Mouse (Mus musculus): ENCODE measurements around the gene Hist1h2af. TPM values are rescaled to one million over a fixed set of nuclear protein-coding genes. Genes with fewer than 3 reads are reported as not detected.
A peak's percentile ranks its signal among the peaks of the same experiment; 100 is the strongest.

The Hist1h2af gene
- polyA plus RNA-seq, 1 experiment from 2014 or later: 0.82 TPM

DNA sequence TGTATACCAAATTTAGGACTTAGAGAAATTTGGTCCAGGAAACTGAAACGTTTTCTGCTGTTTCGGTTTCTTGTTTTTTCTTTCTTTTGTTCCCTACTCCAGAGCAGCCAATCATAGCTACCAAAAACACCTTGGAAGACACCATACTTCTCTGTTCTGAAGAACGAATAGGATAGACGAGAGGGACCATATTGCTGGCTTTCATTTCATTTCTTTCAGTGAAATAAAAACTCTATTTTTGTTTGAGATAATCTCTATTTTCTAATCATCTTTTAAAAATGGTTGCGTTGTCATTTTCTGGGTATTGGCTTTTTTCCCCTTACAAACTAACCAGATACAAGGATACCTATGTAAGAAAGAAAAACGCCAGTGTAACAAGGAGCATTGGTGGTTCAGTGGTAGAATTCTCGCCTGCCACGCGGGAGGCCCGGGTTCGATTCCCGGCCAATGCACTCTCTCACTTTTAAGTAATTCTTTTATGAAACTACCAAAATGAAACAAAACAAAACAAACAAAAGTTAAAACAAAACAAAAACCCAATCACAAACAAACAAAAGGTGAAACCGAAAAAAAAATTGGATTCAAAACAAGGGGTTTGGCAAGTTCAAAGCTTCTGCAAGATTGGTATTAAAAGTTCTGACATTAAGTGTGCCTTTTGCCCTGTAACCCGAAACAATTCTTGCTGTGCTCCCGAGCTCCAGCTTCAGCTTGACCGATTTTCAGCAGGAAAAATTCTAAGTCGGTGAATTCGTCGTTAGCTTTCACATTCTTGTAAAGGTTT, 16.7 kb upstream of the Hist1h2af start:
- peak overlapping the region; percentile 56 for H3K4me3 ChIP-seq
- peaks cover 17% of the 10 kb centered on the region for H3K4me1 ChIP-seq (replicated peaks)
- ATAC-seq (ENCODE audit: low FRiP score, low read depth): peak; percentile 57; the same call in 1 of the 2 replicates
- H3K27ac ChIP-seq (replicated peaks): peak overlapping the region; percentile 58; the same call in 1 of the 2 replicates
- H3K27me3 ChIP-seq: no peaks in the 10 kb centered on the region
- peak overlapping the region; percentile 91 for H3K4me2 ChIP-seq
- no peaks in the 10 kb centered on the region for H3K9me3 ChIP-seq
- H3K36me3 ChIP-seq: no peaks in the 10 kb centered on the region
- WGBS: under 1% methylated on average over 19 of the region's 19 CpGs
- H3K9ac ChIP-seq: peak overlapping the region; percentile 29; the same call in 1 of the 2 replicates

- Histone ChIP-seq H3K36me3 (no peaks in the 10 kb centered on the region), H3K9ac (peak overlapping the region; percentile 29; the same call in 1 of the 2 replicates), H3K27me3 (no peaks in the 10 kb centered on the region), H3K9me3 (no peaks in the 10 kb centered on the region), H3K4me3 (peak overlapping the region; percentile 56), H3K27ac (replicated peaks) (peak overlapping the region; percentile 62), H3K4me2 (peak overlapping the region; percentile 91), H3K4me1 (replicated peaks) (peaks cover 17% of the 10 kb centered on the region)
- WGBS: under 1% methylated on average over 27 of the region's 27 CpGs
- peak; percentile 85 for ATAC-seq (ENCODE audit: low FRiP score, low read depth)
Measured at GRCm38 (mm10) chr13:23517603-23518294, 16.0 kb upstream of the Hist1h2af start.

DNA sequence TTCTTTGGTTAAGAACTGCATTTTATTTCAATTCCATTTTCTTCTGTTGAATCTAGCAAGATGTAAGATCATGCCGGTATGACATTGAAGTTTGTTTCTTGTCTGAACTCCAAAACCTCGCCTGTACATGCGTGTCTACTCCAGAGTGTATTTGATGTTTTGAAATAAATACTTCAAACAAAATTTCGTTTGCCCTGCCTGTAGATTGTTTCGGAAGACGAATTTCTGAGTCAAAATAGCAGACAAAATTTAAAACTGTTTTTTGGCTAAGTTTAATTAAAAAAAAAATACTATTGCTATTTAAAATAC, 15.5 kb upstream of the Hist1h2af start:
- H3K27ac ChIP-seq (replicated peaks): no peak overlapping the region
- H3K9me3 ChIP-seq: no peaks in the 10 kb centered on the region
- 1% methylated on average over 6 of the region's 6 CpGs for WGBS
- peak overlapping the region; percentile 56 for H3K4me3 ChIP-seq
- no peaks in the 10 kb centered on the region for H3K27me3 ChIP-seq
- no peaks in the 10 kb centered on the region for H3K36me3 ChIP-seq
- H3K9ac ChIP-seq: 0 out of 2 replicates have a peak overlapping the region, but pooled peaks have one; percentile 19
- H3K4me1 ChIP-seq (replicated peaks): peaks cover 17% of the 10 kb centered on the region
- peak overlapping the region; percentile 91 for H3K4me2 ChIP-seq
- no peak for ATAC-seq (ENCODE audit: low FRiP score, low read depth)

GRCm38 (mm10) chr13:23518885-23519284, 14.8 kb upstream of the Hist1h2af start:
- under 1% methylated on average over 6 of the region's 6 CpGs for WGBS
- Histone ChIP-seq H3K4me1 (replicated peaks) (peaks cover 17% of the 10 kb centered on the region), H3K27ac (replicated peaks) (0 out of 2 replicates have a peak overlapping the region, but pooled peaks have one; percentile 10), H3K9me3 (no peaks in the 10 kb centered on the region), H3K4me3 (peak overlapping the region; percentile 37), H3K27me3 (no peaks in the 10 kb centered on the region), H3K4me2 (peak overlapping the region; percentile 91), H3K9ac (no peak overlapping the region), H3K36me3 (no peaks in the 10 kb centered on the region)
- ATAC-seq (ENCODE audit: low FRiP score, low read depth): 0 out of 2 replicates have a peak, but pooled peaks have one; percentile 45

GRCm38 (mm10) chr13:23519416-23519815, 14.3 kb upstream of the Hist1h2af start:
- 0 out of 2 replicates have a peak overlapping the region, but pooled peaks have one; percentile 10 for H3K27ac ChIP-seq (replicated peaks)
- no peaks in the 10 kb centered on the region for H3K36me3 ChIP-seq
- peak overlapping the region; percentile 91 for H3K4me2 ChIP-seq
- ATAC-seq (ENCODE audit: low FRiP score, low read depth): no peak
- H3K9ac ChIP-seq: no peak overlapping the region
- peaks cover 17% of the 10 kb centered on the region for H3K4me1 ChIP-seq (replicated peaks)
- H3K4me3 ChIP-seq: peak overlapping the region; percentile 37
- H3K9me3 ChIP-seq: no peaks in the 10 kb centered on the region
- H3K27me3 ChIP-seq: no peaks in the 10 kb centered on the region
- WGBS: under 1% methylated on average over 10 of the region's 10 CpGs

GRCm38 (mm10) chr13:23521703-23522102, 12.0 kb upstream of the Hist1h2af start:
- H3K4me3 ChIP-seq: 0 out of 2 replicates have a peak overlapping the region, but pooled peaks have one; percentile 8
- H3K27ac ChIP-seq (replicated peaks): no peak overlapping the region
- peaks cover 16% of the 10 kb centered on the region for H3K4me1 ChIP-seq (replicated peaks)
- no peaks in the 10 kb centered on the region for H3K27me3 ChIP-seq
- H3K9ac ChIP-seq: no peak overlapping the region
- peak overlapping the region; percentile 43 for H3K4me2 ChIP-seq
- no peak for ATAC-seq (ENCODE audit: low FRiP score, low read depth)
- 1% methylated on average over 14 of the region's 14 CpGs for WGBS
- no peaks in the 10 kb centered on the region for H3K9me3 ChIP-seq
- no peaks in the 10 kb centered on the region for H3K36me3 ChIP-seq

GRCm38 (mm10) chr13:23523976-23524375, 9.7 kb upstream of the Hist1h2af start:
- 47% methylated on average over 5 of the region's 5 CpGs for WGBS
- H3K4me2 ChIP-seq: no peak overlapping the region
- H3K9ac ChIP-seq: no peak overlapping the region
- H3K36me3 ChIP-seq: no peaks in the 10 kb centered on the region
- no peak for ATAC-seq (ENCODE audit: low FRiP score, low read depth)
- no peaks in the 10 kb centered on the region for H3K9me3 ChIP-seq
- H3K4me3 ChIP-seq: no peak overlapping the region
- H3K4me1 ChIP-seq (replicated peaks): peaks cover 20% of the 10 kb centered on the region
- no peak overlapping the region for H3K27ac ChIP-seq (replicated peaks)
- no peaks in the 10 kb centered on the region for H3K27me3 ChIP-seq

GRCm38 (mm10) chr13:23524654-23525053, 9.1 kb upstream of the Hist1h2af start:
- ATAC-seq (ENCODE audit: low FRiP score, low read depth): no peak
- Histone ChIP-seq H3K4me2 (peak overlapping the region; percentile 23), H3K27me3 (no peaks in the 10 kb centered on the region), H3K9me3 (no peaks in the 10 kb centered on the region), H3K27ac (replicated peaks) (no peak overlapping the region), H3K9ac (no peak overlapping the region), H3K4me3 (no peak overlapping the region), H3K36me3 (no peaks in the 10 kb centered on the region), H3K4me1 (replicated peaks) (peaks cover 21% of the 10 kb centered on the region)
- 9% methylated on average over 5 of the region's 5 CpGs for WGBS

- no peak for ATAC-seq (ENCODE audit: low FRiP score, low read depth)
- WGBS: 2% methylated on average over 10 of the region's 10 CpGs
- H3K4me2 ChIP-seq: peak overlapping the region; percentile 57
- H3K4me3 ChIP-seq: peak overlapping the region; percentile 52
- H3K4me1 ChIP-seq (replicated peaks): peaks cover 24% of the 10 kb centered on the region
- no peak overlapping the region for H3K9ac ChIP-seq
- no peaks in the 10 kb centered on the region for H3K27me3 ChIP-seq
- no peaks in the 10 kb centered on the region for H3K9me3 ChIP-seq
- H3K27ac ChIP-seq (replicated peaks): no peak overlapping the region
- no peaks in the 10 kb centered on the region for H3K36me3 ChIP-seq
Measured at GRCm38 (mm10) chr13:23525901-23526300, 7.8 kb upstream of the Hist1h2af start.

GRCm38 (mm10) chr13:23526312-23526711, 7.4 kb upstream of the Hist1h2af start:
- Histone ChIP-seq H3K4me2 (peak overlapping the region; percentile 57), H3K9ac (peak overlapping the region; percentile 42), H3K36me3 (no peaks in the 10 kb centered on the region), H3K4me1 (replicated peaks) (peaks cover 24% of the 10 kb centered on the region), H3K4me3 (peak overlapping the region; percentile 52), H3K27me3 (no peaks in the 10 kb centered on the region), H3K27ac (replicated peaks) (peak overlapping the region; percentile 79), H3K9me3 (no peaks in the 10 kb centered on the region)
- WGBS: under 1% methylated on average over 17 of the region's 17 CpGs
- peak; percentile 62 for ATAC-seq (ENCODE audit: low FRiP score, low read depth)

GRCm38 (mm10) chr13:23529005-23529404, 4.7 kb upstream of the Hist1h2af start:
- Histone ChIP-seq H3K27ac (replicated peaks) (no peak overlapping the region), H3K9ac (no peak overlapping the region), H3K4me2 (no peak overlapping the region), H3K9me3 (no peaks in the 10 kb centered on the region), H3K27me3 (no peaks in the 10 kb centered on the region), H3K36me3 (no peaks in the 10 kb centered on the region), H3K4me1 (replicated peaks) (peaks cover 41% of the 10 kb centered on the region), H3K4me3 (no peak overlapping the region)
- WGBS: 57% methylated on average over 5 of the region's 5 CpGs
- ATAC-seq (ENCODE audit: low FRiP score, low read depth): no peak
